8 mouse cellular contexts compared by ENCODE assay signal in the genomic region with DNA sequence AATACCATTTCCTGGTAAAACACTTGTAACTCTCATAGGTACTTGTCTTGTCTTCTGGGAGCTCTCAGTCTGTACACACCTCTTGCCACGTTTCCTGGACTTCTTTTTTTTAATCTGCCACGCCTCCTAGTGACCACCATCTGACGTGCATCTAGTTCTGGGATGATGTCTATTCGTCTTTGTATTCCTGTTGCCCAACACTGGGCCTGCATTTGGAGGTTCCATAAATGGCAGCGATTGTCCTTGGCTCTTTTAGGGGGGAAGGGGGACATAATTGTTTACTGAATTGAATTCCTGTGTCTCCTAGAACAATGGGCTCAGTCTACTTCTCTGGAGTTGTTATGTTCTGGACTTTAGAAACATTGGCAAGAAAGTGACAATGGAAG. TPM values are rescaled to one million over a fixed set of nuclear protein-coding genes. Genes with fewer than 3 reads are reported as not detected.
DNase-seq lines count a peak whose midpoint lies in the region; ATAC-seq and TF ChIP-seq lines count a peak whose summit lies in the region.

No protein-coding gene starts in this region.

- H3K36me3 ChIP-seq in embryonic facial prominence, embryonic 13.5 days = peaks cover 61% of the 10 kb centered on the region
- H3K36me3 ChIP-seq in limb, embryonic 13.5 days = peaks cover 62% of the 10 kb centered on the region
- H3K36me3 ChIP-seq in midbrain, embryonic 13.5 days = peaks cover 57% of the 10 kb centered on the region

- peak overlapping the region; percentile 90 for H3K4me2 ChIP-seq in embryonic facial prominence, embryonic 13.5 days
- H3K4me2 ChIP-seq in limb, embryonic 13.5 days (replicated peaks) = peak overlapping the region; percentile 93
- H3K4me2 ChIP-seq in midbrain, embryonic 13.5 days (replicated peaks) = peak overlapping the region; percentile 96

- no peaks in the 10 kb centered on the region for H3K27me3 ChIP-seq in embryonic facial prominence, embryonic 13.5 days
- H3K27me3 ChIP-seq in limb, embryonic 13.5 days = no peaks in the 10 kb centered on the region
- H3K27me3 ChIP-seq in midbrain, embryonic 13.5 days = no peaks in the 10 kb centered on the region

- H3K4me3 ChIP-seq in layer of hippocampus, adult 2 months = peak overlapping the region; percentile 99
- H3K4me3 ChIP-seq in embryonic facial prominence, embryonic 13.5 days = peak overlapping the region; percentile 90
- H3K4me3 ChIP-seq in limb, embryonic 13.5 days = peak overlapping the region; percentile 91
- H3K4me3 ChIP-seq in midbrain, embryonic 13.5 days (replicated peaks) = peak overlapping the region; percentile 91

- peak overlapping the region; percentile 100 for H3K27ac ChIP-seq in layer of hippocampus, adult 2 months
- H3K27ac ChIP-seq in embryonic facial prominence, embryonic 13.5 days = peak overlapping the region; percentile 83
- peak overlapping the region; percentile 84; the same call in 1 of the 2 replicates for H3K27ac ChIP-seq in limb, embryonic 13.5 days
- H3K27ac ChIP-seq in midbrain, embryonic 13.5 days = peak overlapping the region; percentile 84; the same call in 1 of the 2 replicates

- TF ChIP-seq CTCF in layer of hippocampus, adult 2 months (conservative IDR thresholded peaks at IDR 0.05) = peak; percentile 57

- ATAC-seq in embryonic facial prominence, embryonic 13.5 days (ENCODE audit: insufficient number of reproducible peaks, insufficient read depth, low FRiP score, low TSS enrichment, low read depth) = no peak
- peak; percentile 63 to 66; a peak in 3 of 4 replicates for ATAC-seq in hematopoietic stem cell, adult 5-6 weeks (replicated peaks in 1 of 2; ENCODE audit: insufficient read depth in 1 of 2, low FRiP score in 2 of 2, low TSS enrichment in 1 of 2, low read depth in 1 of 2, poor library complexity in 2 of 2, severe bottlenecking in 2 of 2)
- ATAC-seq in limb, embryonic 13.5 days (ENCODE audit: low FRiP score, low read depth) = no peak
- peak; percentile 37; the same call in 1 of the 2 replicates for ATAC-seq in midbrain, embryonic 13.5 days

- H3K9me3 ChIP-seq in embryonic facial prominence, embryonic 13.5 days = no peaks in the 10 kb centered on the region
- H3K9me3 ChIP-seq in limb, embryonic 13.5 days = no peaks in the 10 kb centered on the region
- no peaks in the 10 kb centered on the region for H3K9me3 ChIP-seq in midbrain, embryonic 13.5 days

- H3K9ac ChIP-seq in embryonic facial prominence, embryonic 13.5 days = peak overlapping the region; percentile 93
- peak overlapping the region; percentile 86 for H3K9ac ChIP-seq in limb, embryonic 13.5 days
- H3K9ac ChIP-seq in midbrain, embryonic 13.5 days (replicated peaks) = peak overlapping the region; percentile 88

- H3K4me1 ChIP-seq in embryonic facial prominence, embryonic 13.5 days = peaks cover 17% of the 10 kb centered on the region
- peaks cover 17% of the 10 kb centered on the region for H3K4me1 ChIP-seq in limb, embryonic 13.5 days
- H3K4me1 ChIP-seq in midbrain, embryonic 13.5 days (replicated peaks) = peaks cover 20% of the 10 kb centered on the region

- peak in 1 of 2 experiments; percentile 56 for DNase-seq in layer of hippocampus, adult 2 months (ENCODE audit: low spot score in 2 of 2)
- DNase-seq in layer of hippocampus, postnatal 10 days (ENCODE audit: low spot score in 2 of 2) = no peak
- DNase-seq in R1 (ENCODE audit: low read depth, low spot score) = peak; percentile 85
- no peak for DNase-seq in urinary bladder, postnatal 4 days (ENCODE audit: low spot score in 2 of 2)

- 3% methylated on average over 5 of the region's 5 CpGs for WGBS in embryonic facial prominence, embryonic 13.5 days
- WGBS in limb, embryonic 13.5 days = 2% methylated on average over 5 of the region's 5 CpGs
- WGBS in midbrain, embryonic 13.5 days = 3% methylated on average over 5 of the region's 5 CpGs

RNA-seq across cellular contexts. Expression of gene Fen1, which starts 0.6 kb away (rescaled TPM):
- 10 to 100 TPM in 1 of 2 experiments, 1 to 10 TPM in 1; 9.6 to 12.2 TPM for total RNA-seq in layer of hippocampus, adult 2 months (2021)
- 10 to 100 TPM; 10.4 to 12.5 TPM for total RNA-seq in layer of hippocampus, postnatal 10 days (2021)
- polyA plus RNA-seq in embryonic facial prominence, embryonic 13.5 days (2015; fragmentation: Nextera tagmentation; extraction: Ambion mirVana) = 69.3 and 88.1 TPM in 2 replicates
- total RNA-seq in hematopoietic stem cell, adult 5-6 weeks (2017) = 85.9 and 90.2 TPM in 2 replicates
- 78.4 and 82.0 TPM in 2 replicates for polyA plus RNA-seq in limb, embryonic 13.5 days (2015; fragmentation: Nextera tagmentation; extraction: Ambion mirVana)
- polyA plus RNA-seq in midbrain, embryonic 13.5 days (2015; fragmentation: Nextera tagmentation; extraction: Ambion mirVana) = 47.9 and 49.6 TPM in 2 replicates

RNA-seq across cellular contexts. Expression of gene Tmem258, which starts 0.8 kb away (rescaled TPM):
- 10 to 100 TPM; 74.0 to 79.7 TPM for total RNA-seq in layer of hippocampus, adult 2 months (2021)
- 100 to 1,000 TPM in 1 of 2 experiments, 10 to 100 TPM in 1; 90.7 to 113 TPM for total RNA-seq in layer of hippocampus, postnatal 10 days (2021)
- 485 and 486 TPM in 2 replicates for polyA plus RNA-seq in embryonic facial prominence, embryonic 13.5 days (2015; fragmentation: Nextera tagmentation; extraction: Ambion mirVana)
- 102 and 111 TPM in 2 replicates for total RNA-seq in hematopoietic stem cell, adult 5-6 weeks (2017)
- 475 and 492 TPM in 2 replicates for polyA plus RNA-seq in limb, embryonic 13.5 days (2015; fragmentation: Nextera tagmentation; extraction: Ambion mirVana)
- 386 and 396 TPM in 2 replicates for polyA plus RNA-seq in midbrain, embryonic 13.5 days (2015; fragmentation: Nextera tagmentation; extraction: Ambion mirVana)

RNA-seq across cellular contexts. Expression of gene Fads1, which starts 21.9 kb away (rescaled TPM):
- total RNA-seq in layer of hippocampus, adult 2 months (2021) = 100 to 1,000 TPM; 191 to 198 TPM
- 100 to 1,000 TPM; 180 to 185 TPM for total RNA-seq in layer of hippocampus, postnatal 10 days (2021)
- polyA plus RNA-seq in embryonic facial prominence, embryonic 13.5 days (2015; fragmentation: Nextera tagmentation; extraction: Ambion mirVana) = 93.6 and 104 TPM in 2 replicates
- total RNA-seq in hematopoietic stem cell, adult 5-6 weeks (2017) = 25.9 and 34.0 TPM in 2 replicates
- polyA plus RNA-seq in limb, embryonic 13.5 days (2015; fragmentation: Nextera tagmentation; extraction: Ambion mirVana) = 115 and 119 TPM in 2 replicates
- 173 and 178 TPM in 2 replicates for polyA plus RNA-seq in midbrain, embryonic 13.5 days (2015; fragmentation: Nextera tagmentation; extraction: Ambion mirVana)

RNA-seq across cellular contexts. Expression of gene Myrf, which starts 35.9 kb away (rescaled TPM):
- 10 to 100 TPM; 27.0 to 27.8 TPM for total RNA-seq in layer of hippocampus, adult 2 months (2021)
- total RNA-seq in layer of hippocampus, postnatal 10 days (2021) = 1 to 10 TPM; 8.0 to 9.5 TPM
- polyA plus RNA-seq in embryonic facial prominence, embryonic 13.5 days (2015; fragmentation: Nextera tagmentation; extraction: Ambion mirVana) = 0.91 and 1.4 TPM in 2 replicates
- total RNA-seq in hematopoietic stem cell, adult 5-6 weeks (2017) = not detected in 2 replicates
- polyA plus RNA-seq in limb, embryonic 13.5 days (2015; fragmentation: Nextera tagmentation; extraction: Ambion mirVana) = 1.3 and 1.9 TPM in 2 replicates
- 0.58 and 0.77 TPM in 2 replicates for polyA plus RNA-seq in midbrain, embryonic 13.5 days (2015; fragmentation: Nextera tagmentation; extraction: Ambion mirVana)

Comparison
In these comparisons a context has a peak if more than half of its experiments do, and no peak if none do; other contexts are left out.
1. ATAC-seq: peak in hematopoietic stem cell, adult 5-6 weeks (2 of 2) and midbrain, embryonic 13.5 days (single experiment); none in embryonic facial prominence, embryonic 13.5 days (single experiment) and limb, embryonic 13.5 days (single experiment).
2. Peak in every context shown above with its lines, with median percentiles within 50 percentile points of each other: H3K27ac ChIP-seq, H3K4me3 ChIP-seq, H3K4me2 ChIP-seq and H3K9ac ChIP-seq.